Mouse (Mus musculus) hindbrain, embryonic 14.5 days (tissue): ENCODE measurements around the gene Elobl. TPM values are rescaled to one million over a fixed set of nuclear protein-coding genes. Genes with fewer than 3 reads are reported as not detected.

Source experiments
- ATAC-seq: fragments of 200-750 bp; cut with Nextera tagmentation; 2 replicates; pipeline ENCODE4 v1.8.0; 2017; ENCODE audit warnings: moderate number of reproducible peaks, mild to moderate bottlenecking, moderate TSS enrichment, moderate library complexity; ENCODE audit not compliant: low FRiP score
- DNase-seq: peaks from one replicate; pipeline ENCODE4 v3.0.0-alpha.2; 2015; ENCODE audit warnings: low spot score
- H3K27ac ChIP-seq: fragments of 300-500 bp; sonication (generic); 2 replicates; pipeline ENCODE4 v1.5.1; 2014; ENCODE audit warnings: mild to moderate bottlenecking, moderate library complexity
- H3K27me3 ChIP-seq: fragments of 300-500 bp; sonication (generic); 2 replicates; pipeline ENCODE4 v1.6.1; 2014; ENCODE audit warnings: mild to moderate bottlenecking, low read length, mixed read lengths; ENCODE audit not compliant: control insufficient read depth, insufficient read depth
- H3K36me3 ChIP-seq: fragments of 300-500 bp; sonication (generic); replicated peaks from 2 replicates; pipeline ENCODE4 v1.6.1; 2014; ENCODE audit not compliant: control insufficient read depth, insufficient read depth
- H3K4me1 ChIP-seq: fragments of 300-500 bp; sonication (generic); replicated peaks from 2 replicates; pipeline ENCODE4 v1.6.1; 2014; ENCODE audit warnings: antibody characterized with exemption, low read length, mixed read lengths; ENCODE audit not compliant: control insufficient read depth, insufficient read depth
- H3K4me2 ChIP-seq: fragments of 300-500 bp; sonication (generic); replicated peaks from 2 replicates; pipeline ENCODE4 v1.6.1; 2014; ENCODE audit warnings: mild to moderate bottlenecking, moderate library complexity
- H3K4me3 ChIP-seq: fragments of 300-500 bp; sonication (generic); replicated peaks from 2 replicates; pipeline ENCODE4 v1.5.1; 2014; ENCODE audit warnings: mild to moderate bottlenecking, low read length
- H3K9ac ChIP-seq: fragments of 300-500 bp; sonication (generic); 2 replicates; pipeline ENCODE4 v1.6.1; 2014
- H3K9me3 ChIP-seq: fragments of 300-500 bp; sonication (generic); 2 replicates; pipeline ENCODE4 v1.6.1; 2016; ENCODE audit warnings: low read length; ENCODE audit not compliant: control insufficient read depth
- WGBS: fragments of 180-500 bp; shearing (Covaris S2); extraction: QIAGEN DNeasy Blood & Tissue Kit; methylation state at CpG from one replicate; pipeline ENCODE4 v1.1.7; 2014; 5-methylcytosine and 5-hydroxymethylcytosine counted together
- polyA plus RNA-seq: library from polyadenylated mRNA; unstranded; fragments of >200 nt; fragmentation: Nextera tagmentation; extraction: Ambion mirVana; gene quantifications from 2 replicates; pipeline ENCODE4 v1.2.1, GENCODE M21; 2014

The Elobl gene
- polyA plus RNA-seq, 1 experiment from 2014 or later = not detected

GRCm38 (mm10) chr11:88994492-88994891 lies 27.8 kb upstream of the Elobl start:
- ATAC-seq = no peak

GRCm38 (mm10) chr11:88993625-88994024 lies 26.9 kb upstream of the Elobl start:
- H3K4me1 ChIP-seq = no peaks in the 10 kb centered on the region
- 14% methylated on average over 5 of the region's 5 CpGs for WGBS
- no peak overlapping the region for H3K4me3 ChIP-seq
- ATAC-seq (no peak), DNase-seq (peak; percentile 49)
- no peak overlapping the region for H3K9ac ChIP-seq
- H3K4me2 ChIP-seq = no peak overlapping the region
- H3K27me3 ChIP-seq = peaks cover 4% of the 10 kb centered on the region; the same call in 1 of the 2 replicates
- H3K27ac ChIP-seq = no peak overlapping the region
- H3K36me3 ChIP-seq = peaks cover 23% of the 10 kb centered on the region
- H3K9me3 ChIP-seq = no peaks in the 10 kb centered on the region

More at GRCm38 (mm10) chr11:88994492-88994891, 27.8 kb upstream of the Elobl start:
- Histone ChIP-seq H3K4me3 (no peak overlapping the region), H3K27me3 (peaks cover 12% of the 10 kb centered on the region), H3K9me3 (no peaks in the 10 kb centered on the region), H3K36me3 (peaks cover 19% of the 10 kb centered on the region), H3K9ac (no peak overlapping the region), H3K27ac (no peak overlapping the region), H3K4me1 (no peaks in the 10 kb centered on the region), H3K4me2 (no peak overlapping the region)
- no peak for DNase-seq
- 91% methylated on average over 7 of the region's 7 CpGs for WGBS

- 51% methylated on average over 7 of the region's 7 CpGs for WGBS
- Histone ChIP-seq H3K27ac (no peak overlapping the region), H3K4me1 (no peaks in the 10 kb centered on the region), H3K4me2 (no peak overlapping the region), H3K9me3 (no peaks in the 10 kb centered on the region), H3K4me3 (no peak overlapping the region), H3K27me3 (peaks cover 2% of the 10 kb centered on the region; the same call in 1 of the 2 replicates), H3K36me3 (peaks cover 26% of the 10 kb centered on the region), H3K9ac (no peak overlapping the region)
- ATAC-seq (no peak), DNase-seq (no peak)
These were observed 26.5 kb upstream of the Elobl start for GRCm38 (mm10) chr11:88993186-88993585.

- no peak for DNase-seq
- 70% methylated on average over 5 of the region's 5 CpGs for WGBS
- no peak for ATAC-seq
These were observed 22.8 kb upstream of the Elobl start for GRCm38 (mm10) chr11:88989530-88989929.

GRCm38 (mm10) chr11:88988956-88989355 lies 22.2 kb upstream of the Elobl start:
- Histone ChIP-seq H3K36me3 (peaks cover 66% of the 10 kb centered on the region), H3K9ac (no peak overlapping the region), H3K4me3 (no peak overlapping the region), H3K4me1 (no peaks in the 10 kb centered on the region), H3K27me3 (no peaks in the 10 kb centered on the region), H3K4me2 (no peak overlapping the region), H3K27ac (no peak overlapping the region), H3K9me3 (no peaks in the 10 kb centered on the region)
- WGBS = 75% methylated on average over 5 of the region's 5 CpGs
- DNase-seq = no peak
- no peak for ATAC-seq

More at GRCm38 (mm10) chr11:88989530-88989929, 22.8 kb upstream of the Elobl start:
- Histone ChIP-seq H3K27ac (no peak overlapping the region), H3K9ac (no peak overlapping the region), H3K4me2 (no peak overlapping the region), H3K4me1 (no peaks in the 10 kb centered on the region), H3K36me3 (peaks cover 60% of the 10 kb centered on the region), H3K9me3 (no peaks in the 10 kb centered on the region), H3K27me3 (no peaks in the 10 kb centered on the region), H3K4me3 (no peak overlapping the region)

- 86% methylated on average over 10 of the region's 10 CpGs for WGBS
- DNase-seq (no peak), ATAC-seq (no peak)
- Histone ChIP-seq H3K9me3 (no peaks in the 10 kb centered on the region), H3K4me1 (no peaks in the 10 kb centered on the region), H3K4me3 (no peak overlapping the region), H3K27ac (no peak overlapping the region), H3K4me2 (no peak overlapping the region), H3K27me3 (no peaks in the 10 kb centered on the region), H3K36me3 (peaks cover 84% of the 10 kb centered on the region), H3K9ac (no peak overlapping the region)
These were observed 19.9 kb upstream of the Elobl start for GRCm38 (mm10) chr11:88986616-88987015.

- Histone ChIP-seq H3K27me3 (no peaks in the 10 kb centered on the region), H3K4me2 (no peak overlapping the region), H3K36me3 (peaks cover 55% of the 10 kb centered on the region), H3K4me3 (no peak overlapping the region), H3K9me3 (no peaks in the 10 kb centered on the region), H3K9ac (no peak overlapping the region), H3K4me1 (no peaks in the 10 kb centered on the region), H3K27ac (no peak overlapping the region)
- DNase-seq (no peak), ATAC-seq (no peak)
- 93% methylated on average over 8 of the region's 8 CpGs for WGBS
These were observed 14.6 kb upstream of the Elobl start for GRCm38 (mm10) chr11:88981337-88981736.

GRCm38 (mm10) chr11:88977188-88977587 lies 10.5 kb upstream of the Elobl start:
- WGBS = 95% methylated on average over 5 of the region's 5 CpGs
- Histone ChIP-seq H3K4me3 (no peak overlapping the region), H3K4me1 (peaks cover 5% of the 10 kb centered on the region; the same call in 1 of the 2 replicates), H3K9me3 (no peaks in the 10 kb centered on the region), H3K27me3 (no peaks in the 10 kb centered on the region), H3K9ac (no peak overlapping the region), H3K27ac (no peak overlapping the region), H3K4me2 (no peak overlapping the region), H3K36me3 (peaks cover 13% of the 10 kb centered on the region)
- no peak for DNase-seq
- no peak for ATAC-seq

GRCm38 (mm10) chr11:88976320-88976719 lies 9.6 kb upstream of the Elobl start:
- Histone ChIP-seq H3K9ac (no peak overlapping the region), H3K4me2 (no peak overlapping the region), H3K36me3 (peaks cover 4% of the 10 kb centered on the region; the same call in 1 of the 2 replicates), H3K4me3 (no peak overlapping the region), H3K4me1 (peaks cover 5% of the 10 kb centered on the region; the same call in 1 of the 2 replicates), H3K27ac (no peak overlapping the region), H3K9me3 (no peaks in the 10 kb centered on the region), H3K27me3 (no peaks in the 10 kb centered on the region)
- ATAC-seq = no peak
- no peak for DNase-seq
- 89% methylated on average over 2 of the region's 2 CpGs for WGBS
